Mouse (Mus musculus) liver, embryonic 14.5 days (tissue): ENCODE measurements around the gene Gadl1.

Source experiments
- CTCF ChIP-seq: IDR thresholded peaks from 2 replicates; pipeline ENCODE4 v1.5.1; 2016; ENCODE audit warnings: antibody characterized with exemption, low read depth, control low read depth
- EP300 ChIP-seq: IDR thresholded peaks from 2 replicates; pipeline ENCODE4 v1.6.1; 2016; ENCODE audit warnings: antibody characterized with exemption, low read depth

- TF ChIP-seq CTCF = no peak
- no peak for TF ChIP-seq EP300
Measured at GRCm38 (mm10) chr9:116121472-116121871, 212.2 kb downstream of the Gadl1 start.
